Mouse (Mus musculus) embryo, embryonic 11.5 days (tissue): ENCODE measurements around the gene Tnk2.
"Not testable (repeated sequence)": the region's sequence is repeated elsewhere in the genome, so short reads cannot be mapped to it uniquely, and the experiment has no call there.

ENCODE experiments used
- DNase-seq: peaks from one replicate; pipeline ENCODE4 v3.0.0-alpha.2; 2012; ENCODE audit warnings: low read depth, low spot score

Gene Tnk2

GRCm38 (mm10) chr16:32636331-32636730 lies 7.3 kb upstream of the Tnk2 start:
- no peak for DNase-seq

GRCm38 (mm10) chr16:32636871-32637521 lies 6.7 kb upstream of the Tnk2 start:
- no peak for DNase-seq

- peak; percentile 78 for DNase-seq
Measured at GRCm38 (mm10) chr16:32638476-32638875, 5.2 kb upstream of the Tnk2 start.

- no peak for DNase-seq
Measured at GRCm38 (mm10) chr16:32640096-32640495, 3.6 kb upstream of the Tnk2 start.

- not testable (repeated sequence) for DNase-seq
Measured at GRCm38 (mm10) chr16:32640683-32641082, 3.0 kb upstream of the Tnk2 start.

- DNase-seq, result no peak
Measured at GRCm38 (mm10) chr16:32641440-32642219, 2.0 kb upstream of the Tnk2 start.

GRCm38 (mm10) chr16:32642280-32642679 lies 1.4 kb upstream of the Tnk2 start:
- no peak for DNase-seq

- DNase-seq, result no peak
Measured at GRCm38 (mm10) chr16:32644069-32644800, 561 bp downstream of the Tnk2 start.

- no peak for DNase-seq
Measured at GRCm38 (mm10) chr16:32644801-32645170, 1.1 kb downstream of the Tnk2 start.

GRCm38 (mm10) chr16:32645361-32645914 lies 1.8 kb downstream of the Tnk2 start:
- DNase-seq, result no peak

GRCm38 (mm10) chr16:32646014-32646413 lies 2.3 kb downstream of the Tnk2 start:
- no peak for DNase-seq

GRCm38 (mm10) chr16:32647712-32648111 lies 4.0 kb downstream of the Tnk2 start:
- DNase-seq, result no peak

GRCm38 (mm10) chr16:32650461-32650860 lies 6.8 kb downstream of the Tnk2 start:
- DNase-seq, result no peak

- DNase-seq, result no peak
Measured at GRCm38 (mm10) chr16:32650974-32651618, 7.4 kb downstream of the Tnk2 start.

GRCm38 (mm10) chr16:32654071-32654733 lies 10.5 kb downstream of the Tnk2 start:
- no peak for DNase-seq

- DNase-seq, result no peak
Measured at GRCm38 (mm10) chr16:32655534-32655933, 11.9 kb downstream of the Tnk2 start.

GRCm38 (mm10) chr16:32656321-32656720 lies 12.6 kb downstream of the Tnk2 start:
- DNase-seq, result no peak

GRCm38 (mm10) chr16:32656794-32657193 lies 13.1 kb downstream of the Tnk2 start:
- no peak for DNase-seq

- no peak for DNase-seq
Measured at GRCm38 (mm10) chr16:32657498-32658250, 14.0 kb downstream of the Tnk2 start.

GRCm38 (mm10) chr16:32658743-32659171 lies 15.1 kb downstream of the Tnk2 start:
- DNase-seq, result no peak
